Mouse (Mus musculus): ENCODE measurements at regions not wholly inside any gene's neighbourhood (a gene's known extent, or its start where the extent isn't known, plus 50 kb on each side); places are given as distances from the start of the nearest gene placed in this dataset.

DNA sequence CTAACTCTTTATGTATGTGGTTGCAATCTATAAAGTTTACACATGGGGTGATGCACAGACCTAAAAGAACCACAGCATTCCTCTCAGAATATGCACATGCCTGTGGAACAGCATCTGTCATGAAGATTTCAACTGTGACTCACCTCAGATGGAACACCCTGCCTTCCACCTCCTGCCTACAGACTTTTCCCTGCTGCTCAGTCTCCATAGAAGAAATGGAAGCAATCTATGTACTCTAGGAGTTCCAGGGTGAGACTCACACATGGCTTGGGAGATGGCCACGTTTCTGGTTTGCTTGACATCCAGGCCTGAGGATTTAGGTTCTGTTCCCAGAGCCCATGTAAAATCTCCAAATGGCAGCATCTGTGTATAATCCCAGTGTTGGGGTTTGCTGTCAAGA lies 579.7 kb downstream of the Plekhb2 start:
- DNase-seq: no peak

DNA sequence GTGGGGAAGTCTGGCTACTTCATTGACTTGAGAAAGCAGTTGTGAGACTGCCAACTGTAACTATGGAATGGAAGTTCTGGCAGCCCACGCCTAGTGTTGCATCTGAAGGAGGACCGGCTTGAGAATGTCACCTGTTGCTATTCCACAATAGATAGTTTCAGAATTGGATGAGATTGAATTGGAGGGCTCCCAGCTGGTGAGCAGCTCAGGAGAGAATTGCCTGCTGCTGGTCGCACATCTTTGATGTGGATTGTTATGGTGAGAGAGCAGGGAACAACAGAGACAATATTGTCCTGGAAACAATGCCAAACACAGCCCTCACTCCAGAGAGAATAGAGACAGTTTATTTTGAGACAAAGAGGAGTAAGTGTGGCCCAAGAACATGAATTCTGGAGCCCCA lies 585.9 kb downstream of the Plekhb2 start:
- DNase-seq: no peak

DNA sequence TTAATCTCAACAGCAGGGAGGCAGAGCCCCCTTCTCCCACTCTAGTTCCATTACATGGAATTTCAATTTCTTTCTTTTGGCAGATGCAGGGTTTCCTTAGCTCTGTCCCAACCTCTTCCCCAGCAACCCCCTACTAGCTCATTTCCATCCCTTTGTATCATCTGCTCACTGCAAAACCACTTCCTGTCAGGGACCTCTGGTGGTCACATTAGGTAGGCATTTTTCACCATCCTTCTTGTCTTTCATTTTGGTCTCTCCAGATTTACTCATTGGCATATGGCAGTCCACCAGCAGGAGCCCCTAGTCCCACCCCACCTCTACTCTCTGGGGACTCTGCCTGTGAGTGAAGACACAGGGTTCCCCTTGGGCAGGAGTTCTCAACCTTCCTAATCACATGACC lies 597.6 kb downstream of the Plekhb2 start:
- DNase-seq: no peak

DNA sequence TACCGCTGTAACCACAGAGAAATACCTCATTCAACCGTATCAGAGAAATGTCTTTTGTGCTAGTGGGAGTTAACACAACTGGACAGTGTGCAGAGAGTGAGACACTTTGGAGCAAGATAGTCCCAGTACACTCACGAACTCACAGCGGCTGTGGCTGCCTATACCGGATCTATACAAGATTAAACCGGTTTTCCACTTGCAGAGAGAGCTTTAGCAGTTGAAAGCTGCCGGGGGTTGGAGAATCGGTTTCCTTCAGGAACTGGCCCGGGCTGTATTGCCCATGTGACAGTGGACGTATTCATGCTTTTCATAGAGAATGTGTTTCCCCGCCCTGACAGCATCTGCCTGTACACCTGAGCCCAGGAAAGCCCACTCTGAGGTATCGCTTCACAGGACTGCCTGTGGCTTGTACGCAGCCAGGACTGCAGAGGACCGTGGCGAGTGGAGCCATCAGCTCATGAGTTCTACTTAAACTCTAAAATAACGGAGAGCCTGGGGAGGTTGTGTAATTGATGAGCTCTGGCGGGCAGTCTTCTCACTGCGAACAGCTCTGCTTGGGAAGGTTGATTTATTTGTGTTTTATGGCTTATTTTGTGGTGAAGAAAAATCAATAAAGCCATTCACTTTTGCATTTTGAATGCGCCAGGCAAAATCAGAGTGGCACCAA lies 602.8 kb downstream of the Plekhb2 start:
- DNase-seq: no peak

DNA sequence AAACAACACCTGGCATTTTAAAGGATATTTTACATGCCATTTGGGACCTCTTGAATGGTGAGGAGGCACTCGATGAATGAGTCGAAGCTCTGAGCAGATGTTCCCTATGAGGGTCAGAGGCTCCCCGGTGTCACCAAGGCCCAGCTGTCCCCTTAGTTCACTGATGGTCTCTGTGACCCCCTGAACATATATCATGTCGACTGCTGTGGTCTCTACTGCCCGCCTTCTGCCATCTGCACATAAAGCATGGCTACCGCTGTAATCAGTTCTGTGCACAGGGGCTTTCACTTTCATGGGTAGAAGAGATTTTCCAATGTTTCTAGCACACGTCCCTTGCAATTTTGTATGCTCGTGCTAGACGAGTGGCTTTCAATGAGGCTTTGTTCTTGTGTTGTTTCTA lies 607.8 kb downstream of the Plekhb2 start:
- DNase-seq: no peak

DNA sequence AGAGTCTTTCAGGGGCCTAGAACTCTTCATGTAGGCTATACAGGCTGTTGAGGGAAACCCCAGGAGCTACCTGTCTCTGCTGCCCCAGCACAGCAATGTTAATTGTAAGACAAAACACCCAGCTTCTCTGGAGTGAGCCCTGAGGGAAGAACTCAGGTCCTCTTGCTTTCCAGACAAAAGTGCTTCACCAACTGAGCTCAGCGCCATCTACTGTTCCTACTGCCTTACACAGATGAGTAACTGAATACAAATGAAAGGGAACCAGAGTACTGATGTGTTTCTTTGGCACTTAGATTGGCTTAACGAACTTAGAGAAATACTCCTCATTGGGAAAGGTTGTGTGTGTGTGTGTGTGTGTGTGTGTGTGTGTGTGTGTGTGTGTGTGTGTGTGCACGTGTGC lies 603.1 kb upstream of the Hs6st1 start:
- DNase-seq: no peak

DNA sequence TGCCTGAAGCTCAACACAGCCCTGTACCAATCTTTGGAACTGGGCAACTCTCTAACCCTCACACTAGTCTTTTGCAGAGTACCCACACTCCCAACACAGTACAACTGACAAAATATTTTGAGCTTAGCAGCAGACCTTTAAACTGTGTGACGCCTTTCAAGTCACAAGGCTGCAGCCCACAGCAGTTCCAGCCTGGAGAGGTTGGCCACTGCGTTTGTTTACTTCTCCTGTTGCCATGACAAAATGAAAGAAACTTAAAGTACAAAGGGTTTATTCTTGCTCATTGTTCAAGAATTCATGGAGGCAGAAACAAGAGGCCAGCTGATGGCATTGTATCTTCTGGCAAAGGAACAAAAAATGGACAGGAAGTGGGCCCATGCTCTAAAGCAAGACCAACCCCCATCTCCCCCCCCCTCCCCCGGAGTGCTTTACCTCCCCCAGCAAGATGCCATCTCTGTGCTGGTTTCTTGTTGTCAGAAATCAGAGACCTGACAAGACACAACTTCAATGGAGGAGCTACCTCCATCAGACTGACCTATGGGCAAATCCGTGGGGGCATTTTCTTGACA lies 598.9 kb upstream of the Hs6st1 start:
- peak in 1 of 2 experiments; percentile 1 for DNase-seq

DNA sequence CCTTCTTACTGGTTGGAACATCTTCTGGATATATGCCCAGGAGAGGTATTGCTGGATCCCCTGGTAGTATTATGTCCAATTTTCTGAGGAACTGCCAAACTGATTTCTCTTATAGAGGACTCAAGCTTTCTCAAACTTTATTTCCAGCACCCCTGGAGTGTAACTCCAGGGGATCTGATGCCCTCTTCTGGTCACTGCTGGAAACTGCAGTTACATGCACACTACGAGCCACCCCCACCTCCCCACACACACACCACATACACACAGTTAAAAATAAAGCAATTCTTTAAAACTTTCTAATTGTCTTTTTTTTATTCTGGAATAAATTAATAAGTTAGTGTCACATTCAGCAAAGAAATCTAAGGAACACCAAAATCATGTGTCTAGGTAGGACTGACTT lies 589.9 kb upstream of the Hs6st1 start:
- no peak for DNase-seq

DNA sequence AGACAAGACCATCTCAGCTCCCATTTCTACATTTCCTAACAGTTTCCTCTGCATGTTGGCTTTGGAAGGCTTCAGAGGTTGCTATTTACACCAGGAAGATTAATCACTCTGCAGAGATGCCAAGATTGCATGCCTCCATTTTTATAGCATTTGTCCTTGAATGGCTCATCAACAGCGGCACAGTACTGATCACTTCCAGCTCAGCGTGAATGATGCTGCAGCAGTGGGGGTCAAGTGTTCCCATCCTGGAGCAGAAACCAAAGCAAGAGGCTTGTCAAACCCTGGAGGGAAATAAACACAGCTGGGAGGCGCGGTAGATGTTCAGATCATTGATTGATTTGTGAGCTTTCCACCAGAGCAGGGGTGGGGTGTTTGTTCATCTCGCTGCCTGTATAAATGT lies 572.2 kb upstream of the Hs6st1 start:
- no peak for DNase-seq

DNA sequence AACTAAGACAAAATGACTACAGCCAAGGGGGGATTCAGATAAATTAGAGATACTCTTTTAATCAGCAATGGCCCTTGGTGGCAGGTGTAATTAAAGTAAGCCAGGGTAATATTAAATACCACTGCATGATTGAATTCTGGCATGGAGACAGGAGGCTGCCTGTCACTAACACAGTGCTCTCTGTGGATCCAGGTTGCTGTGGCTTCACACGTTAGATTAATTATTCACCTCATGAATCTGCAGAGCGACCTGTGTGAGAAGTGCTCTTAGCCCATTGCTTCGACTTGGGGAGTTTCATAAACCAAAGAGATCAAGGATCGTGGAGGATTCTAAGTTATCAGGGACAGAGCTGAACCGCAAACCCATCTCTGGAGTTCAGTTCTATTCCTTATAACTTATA lies 545.2 kb upstream of the Hs6st1 start:
- DNase-seq: no peak

DNA sequence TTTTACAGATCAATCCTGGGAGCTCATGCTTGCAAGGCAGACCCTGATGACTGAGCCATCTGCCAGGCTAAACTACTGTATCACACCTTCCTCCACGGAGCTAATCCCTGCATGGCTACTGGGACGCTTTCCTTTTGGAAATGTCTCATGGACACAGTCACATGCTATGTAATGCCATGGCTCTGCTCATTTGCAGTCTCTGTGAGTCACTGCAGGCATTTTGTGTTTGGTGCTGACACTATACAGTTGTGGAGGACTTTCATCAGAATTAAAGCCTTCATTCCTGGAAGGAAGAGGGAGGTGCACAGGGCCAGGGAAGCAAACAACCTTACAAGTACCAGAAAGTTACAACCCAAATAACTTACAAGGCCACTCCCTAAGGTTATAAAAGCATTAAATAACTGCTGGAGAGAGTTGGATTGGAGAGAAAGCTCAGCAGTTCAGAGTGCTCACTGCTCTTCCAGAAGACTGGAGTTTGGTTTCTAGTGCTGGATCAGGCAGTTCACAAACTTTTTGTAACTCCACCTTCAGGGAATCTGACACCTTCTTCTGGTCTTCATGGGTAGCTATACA lies 544.3 kb upstream of the Hs6st1 start:
- no peak for DNase-seq

DNA sequence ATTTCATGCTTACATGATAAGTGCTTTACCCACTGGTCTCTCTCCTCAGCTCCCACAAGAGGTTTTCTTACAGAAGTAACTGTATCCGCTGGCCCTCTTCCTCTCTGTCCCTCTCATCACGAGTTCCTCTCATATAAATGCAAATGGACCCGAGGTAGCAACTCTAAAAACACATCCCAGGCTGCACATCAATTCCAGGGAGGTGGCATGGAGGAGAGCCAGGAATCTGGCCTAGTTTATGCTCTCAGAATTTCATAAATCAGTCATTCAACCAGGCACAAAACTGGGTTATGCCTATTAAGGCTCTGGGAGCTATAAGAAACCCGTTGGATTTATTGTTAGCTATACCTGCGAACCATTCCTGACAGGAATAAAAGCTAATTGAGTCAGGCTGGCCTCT lies 543.4 kb upstream of the Hs6st1 start:
- DNase-seq: no peak

DNA sequence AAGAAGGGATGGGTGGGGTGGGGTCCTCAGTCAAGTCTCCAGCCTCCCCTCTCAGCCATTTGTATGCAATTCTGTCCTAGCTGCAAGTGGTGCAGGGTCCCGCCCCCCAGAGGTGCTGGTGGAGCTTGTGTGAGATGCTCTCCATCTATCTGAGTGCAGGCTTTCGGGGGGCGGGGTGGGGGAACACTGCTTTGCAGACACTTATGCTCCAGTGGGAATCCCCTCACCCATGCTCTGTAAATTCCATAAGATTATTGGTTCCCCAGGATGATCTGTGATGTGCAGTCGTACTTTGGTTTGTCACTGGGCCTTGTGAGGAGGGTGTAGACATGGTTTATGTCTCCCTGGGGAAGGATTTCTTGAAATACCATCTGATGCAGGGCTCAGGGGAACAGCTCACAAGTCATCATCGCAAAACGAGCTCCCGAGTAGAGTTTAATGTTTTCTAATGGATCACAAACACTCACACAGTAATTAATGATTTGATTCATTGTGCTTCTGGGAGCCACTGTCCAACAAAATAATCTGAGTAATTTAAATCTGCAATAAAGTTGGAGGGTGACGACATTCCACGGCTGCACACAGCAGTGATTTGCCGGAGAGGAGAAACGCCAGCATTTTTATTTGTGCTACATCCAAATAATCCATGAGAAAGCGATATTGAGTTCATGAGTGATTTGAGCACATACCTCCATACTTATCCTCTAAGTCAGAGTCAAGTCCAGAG lies 540.3 kb upstream of the Hs6st1 start:
- DNase-seq: no peak

DNA sequence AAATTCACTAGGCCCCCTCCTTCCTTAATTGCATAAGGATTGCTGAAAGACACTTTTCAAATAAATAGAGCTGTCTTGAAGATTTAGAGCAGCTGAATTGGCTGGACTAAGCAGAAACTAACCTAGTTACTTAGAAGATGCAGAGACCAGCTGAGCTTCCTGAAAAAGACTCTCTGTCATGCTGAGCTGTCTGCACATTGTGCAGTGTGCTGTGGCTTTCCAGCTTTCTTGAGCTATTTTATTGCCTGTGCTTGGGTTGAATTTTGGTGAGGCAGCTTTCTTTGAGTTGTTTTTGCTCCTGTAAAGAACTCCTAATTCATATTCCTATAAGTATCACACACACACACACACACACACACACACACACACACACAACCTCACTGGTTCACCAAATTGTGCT lies 532.7 kb upstream of the Hs6st1 start:
- no peak for DNase-seq

DNA sequence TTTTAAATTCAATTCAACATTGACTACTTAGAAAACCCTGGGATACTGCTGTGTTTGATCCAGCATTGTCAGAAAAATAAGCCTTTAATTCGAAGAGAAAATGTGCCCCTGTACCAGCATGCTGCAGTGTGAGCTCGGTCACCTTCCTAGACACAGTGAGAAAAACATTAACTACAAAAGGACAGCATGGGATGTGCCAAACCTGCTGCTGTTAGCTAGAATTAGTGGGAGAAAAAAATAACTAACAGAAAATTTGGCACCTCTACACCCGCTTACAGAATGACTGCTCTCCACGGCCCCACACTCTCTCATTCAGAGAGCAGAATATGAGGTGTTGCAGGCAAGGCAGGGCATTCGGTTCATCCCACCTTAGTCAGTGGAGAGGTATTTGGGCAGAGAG lies 531.9 kb upstream of the Hs6st1 start:
- no peak for DNase-seq

DNA sequence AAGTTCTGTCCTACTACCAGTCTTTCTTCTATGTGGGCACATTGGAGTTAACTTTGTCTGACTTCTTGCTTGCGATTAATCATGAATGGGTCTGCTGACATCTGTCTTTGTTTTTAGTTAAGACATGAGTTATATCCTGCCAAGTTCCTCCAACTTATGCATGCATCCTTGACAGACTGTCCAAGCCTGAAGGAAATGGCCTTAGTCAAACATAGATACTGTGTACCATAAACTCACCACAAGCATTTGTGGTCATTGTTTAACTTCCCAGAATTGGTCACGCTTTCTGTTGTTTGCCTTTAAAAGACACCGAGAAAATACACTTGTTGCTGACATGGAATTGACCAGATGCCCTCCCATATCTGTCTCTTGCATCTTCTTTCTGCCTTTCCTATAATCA lies 519.4 kb upstream of the Hs6st1 start:
- no peak for DNase-seq

DNA sequence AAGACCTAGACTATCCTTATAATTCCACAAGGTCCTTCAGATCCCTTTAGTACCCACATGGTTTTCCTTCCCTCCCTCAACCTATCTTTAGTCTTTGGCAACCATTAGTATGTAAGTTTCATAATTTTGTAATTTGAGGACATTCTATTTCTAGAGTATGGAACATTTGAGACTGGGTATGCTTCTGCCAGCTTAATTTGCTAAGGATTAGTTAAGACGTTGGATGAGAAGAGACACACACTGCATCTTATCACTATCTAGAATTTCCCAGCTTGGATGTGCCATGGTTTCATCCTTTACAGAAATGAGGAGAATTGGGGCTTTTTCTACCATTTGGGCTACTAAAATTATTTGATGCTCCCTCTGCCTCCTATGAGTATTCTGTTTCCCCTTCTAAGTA lies 516.7 kb upstream of the Hs6st1 start:
- DNase-seq: no peak

DNA sequence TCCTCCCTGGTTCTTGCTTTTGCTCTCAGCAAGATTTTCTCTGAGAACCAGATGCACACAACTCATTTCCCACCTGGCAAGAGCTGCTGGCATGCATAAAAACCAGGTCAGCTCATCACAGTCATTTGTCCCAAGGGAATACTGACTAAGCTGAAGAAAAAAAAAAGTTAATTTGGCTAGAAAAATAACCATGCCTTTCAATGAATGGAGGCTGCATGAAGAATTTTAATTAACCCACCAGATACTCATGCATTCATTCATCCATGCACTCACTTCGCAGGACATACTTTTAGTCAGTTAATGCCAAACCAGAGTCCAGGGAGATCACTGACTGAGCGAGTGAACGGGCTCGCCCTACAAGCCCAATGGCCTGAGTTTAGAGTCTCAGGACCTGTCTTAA lies 505.4 kb upstream of the Hs6st1 start:
- DNase-seq: no peak

DNA sequence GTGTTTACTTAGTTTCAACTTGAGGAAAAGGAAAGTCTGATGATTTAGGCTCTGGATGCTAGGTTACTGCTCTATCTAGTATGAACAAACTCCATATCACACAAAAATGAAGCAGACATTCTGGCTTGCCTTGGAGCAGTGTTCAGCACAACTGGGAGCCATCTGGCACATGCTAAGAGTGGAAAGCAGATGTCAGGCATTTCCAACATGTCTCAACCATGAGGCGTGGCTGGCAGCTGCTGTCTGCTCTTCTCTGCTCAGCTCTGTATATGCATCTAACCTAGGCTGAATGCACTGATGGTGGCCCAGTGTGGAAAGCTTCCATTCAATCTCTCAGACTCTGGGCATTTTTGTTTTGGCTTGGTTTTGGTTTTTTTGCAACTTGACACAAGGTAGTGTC lies 493.0 kb upstream of the Hs6st1 start:
- DNase-seq: no peak

DNA sequence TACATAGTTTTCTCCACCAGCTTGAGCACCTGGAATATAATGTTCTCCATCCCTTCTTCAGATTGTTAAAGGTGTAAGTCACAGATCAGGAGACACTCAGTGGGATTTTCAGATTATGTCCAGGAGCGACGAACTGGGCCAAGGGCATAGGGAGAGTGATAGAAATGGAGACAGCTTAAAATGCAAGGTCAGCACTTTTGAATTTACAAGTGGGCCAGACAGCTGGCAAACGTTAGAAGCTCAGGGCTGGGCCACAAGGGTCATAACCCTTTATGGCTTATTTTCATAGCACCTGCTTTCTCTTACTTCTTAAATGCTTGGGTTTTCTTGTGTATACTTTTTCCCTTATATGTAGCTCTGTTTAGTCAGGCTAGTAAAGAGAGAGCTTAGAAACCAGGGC lies 488.8 kb upstream of the Hs6st1 start:
- no peak for DNase-seq

DNA sequence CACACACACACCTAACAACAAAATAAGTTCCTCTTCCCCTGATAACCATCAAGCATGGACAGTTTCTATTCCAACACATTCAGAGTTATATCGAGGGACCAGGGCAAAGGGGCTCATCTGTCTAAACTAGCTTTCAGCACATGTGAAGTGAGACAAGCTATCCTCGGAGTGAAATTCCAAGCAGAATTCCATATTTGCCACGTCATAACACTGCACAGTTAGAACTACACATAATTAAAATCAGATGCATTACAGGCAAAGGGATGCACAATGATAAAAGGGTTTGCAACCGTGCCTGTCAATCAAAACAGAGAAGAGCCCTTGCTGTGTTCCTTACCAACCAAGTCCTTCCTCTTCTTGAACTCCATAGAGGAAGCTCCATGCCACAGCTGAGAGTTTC lies 488.2 kb upstream of the Hs6st1 start:
- DNase-seq: no peak

DNA sequence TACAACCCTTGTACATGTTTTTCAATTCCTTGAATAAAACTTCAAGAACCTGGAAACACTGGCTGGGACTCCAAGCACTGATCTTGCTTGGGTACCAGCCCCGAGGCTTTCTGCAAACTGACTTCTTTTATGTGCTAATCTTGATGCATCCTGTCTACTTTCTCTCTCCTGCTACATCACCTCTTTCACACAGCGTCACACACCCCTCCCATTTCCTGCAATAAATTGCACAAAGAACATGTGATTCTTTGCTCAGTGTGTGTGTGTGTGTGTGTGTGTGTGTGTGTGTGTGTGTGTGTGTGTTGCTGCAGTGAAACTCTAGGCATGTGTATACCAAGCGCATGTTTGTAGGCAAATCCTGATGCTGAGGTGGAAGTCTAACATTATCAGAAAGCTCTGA lies 487.7 kb upstream of the Hs6st1 start:
- DNase-seq: no peak

DNA sequence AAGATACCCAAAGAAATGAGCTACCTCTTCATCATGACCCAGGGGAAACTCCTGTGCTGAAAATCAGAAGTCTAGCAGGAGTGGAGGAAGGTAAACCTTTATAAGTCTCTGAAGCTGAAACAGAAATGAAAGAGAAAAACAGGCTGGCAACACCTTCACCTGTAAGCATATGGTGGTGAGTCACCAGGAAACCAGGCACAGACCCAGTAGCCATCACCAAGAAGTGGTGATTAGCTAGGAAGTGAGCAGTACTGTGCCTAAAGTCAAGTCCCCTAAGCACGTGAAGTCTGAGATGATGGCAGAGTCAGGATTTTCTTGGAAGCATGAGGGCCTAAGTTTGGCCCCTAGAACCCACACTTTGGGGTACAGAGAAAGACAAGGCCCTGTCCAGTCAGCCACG lies 480.3 kb upstream of the Hs6st1 start:
- no peak for DNase-seq

DNA sequence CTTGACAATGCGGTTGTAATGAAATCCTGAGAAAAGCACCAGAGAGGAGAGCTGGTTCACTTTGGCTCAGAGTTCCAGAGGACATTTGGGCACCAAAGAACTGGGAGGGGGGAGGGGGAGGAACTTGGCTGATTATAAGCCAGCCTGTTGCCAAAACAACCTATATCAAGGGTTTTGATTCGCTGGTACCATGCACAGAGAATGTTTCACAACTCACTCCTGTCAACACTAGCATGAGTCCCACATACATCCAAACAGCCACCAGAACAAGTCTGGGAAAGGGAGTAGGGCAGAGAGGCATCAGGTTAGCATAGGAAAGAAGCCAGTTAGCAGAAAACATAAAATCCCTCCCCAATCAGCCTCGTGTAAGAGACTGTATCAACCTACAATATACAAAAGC lies 479.3 kb upstream of the Hs6st1 start:
- DNase-seq: no peak

Data from lung, adult 18-20 months (tissue).